Mouse (Mus musculus): ENCODE results near the gene Selenop.
A peak's percentile ranks its signal among the peaks of the same experiment; 100 is the strongest.
"Not testable (repeated sequence)": the region's sequence is repeated elsewhere in the genome, so short reads cannot be mapped to it uniquely, and the experiment has no call there.

The Selenop gene

GRCm38 (mm10) chr15:3268247-3268646 is at the start of gene Selenop:
Gene Selenop, plus strand, starts transcription at chr15:3268547.
- DNase-seq (ENCODE audit: low read depth in 2 of 2, low spot score in 2 of 2) = no peak

- not testable (repeated sequence) for DNase-seq (ENCODE audit: low read depth in 2 of 2, low spot score in 2 of 2)
These were observed 49.7 kb upstream of the Selenop start for GRCm38 (mm10) chr15:3218668-3219067.

- DNase-seq (ENCODE audit: low read depth in 2 of 2, low spot score in 2 of 2) = no peak
These were observed 45.4 kb upstream of the Selenop start for GRCm38 (mm10) chr15:3222803-3223437.

GRCm38 (mm10) chr15:3226573-3226972 is 41.8 kb upstream of the Selenop start:
- DNase-seq (ENCODE audit: low read depth in 2 of 2, low spot score in 2 of 2) = no peak

GRCm38 (mm10) chr15:3228185-3228584 is 40.2 kb upstream of the Selenop start:
- no peak for DNase-seq (ENCODE audit: low read depth in 2 of 2, low spot score in 2 of 2)

GRCm38 (mm10) chr15:3228990-3229389 is 39.4 kb upstream of the Selenop start:
- DNase-seq (ENCODE audit: low read depth in 2 of 2, low spot score in 2 of 2) = no peak

GRCm38 (mm10) chr15:3231004-3231403 is 37.3 kb upstream of the Selenop start:
- DNase-seq (ENCODE audit: low read depth in 2 of 2, low spot score in 2 of 2) = no peak

- DNase-seq (ENCODE audit: low read depth in 2 of 2, low spot score in 2 of 2) = no peak
These were observed 36.0 kb upstream of the Selenop start for GRCm38 (mm10) chr15:3232168-3232835.

- peak in 1 of 2 experiments; percentile 13 for DNase-seq (ENCODE audit: low read depth in 2 of 2, low spot score in 2 of 2)
These were observed 34.4 kb upstream of the Selenop start for GRCm38 (mm10) chr15:3233837-3234551.

GRCm38 (mm10) chr15:3236338-3236737 is 32.0 kb upstream of the Selenop start:
- DNase-seq (ENCODE audit: low read depth in 2 of 2, low spot score in 2 of 2) = no peak

- DNase-seq (ENCODE audit: low read depth in 2 of 2, low spot score in 2 of 2) = no peak
These were observed 30.4 kb upstream of the Selenop start for GRCm38 (mm10) chr15:3237963-3238362.

GRCm38 (mm10) chr15:3245036-3245435 is 23.3 kb upstream of the Selenop start:
- DNase-seq (ENCODE audit: low read depth in 2 of 2, low spot score in 2 of 2) = not testable (repeated sequence)

GRCm38 (mm10) chr15:3250620-3251019 is 17.7 kb upstream of the Selenop start:
- no peak for DNase-seq (ENCODE audit: low read depth in 2 of 2, low spot score in 2 of 2)

- DNase-seq (ENCODE audit: low read depth in 2 of 2, low spot score in 2 of 2) = no peak
These were observed 17.2 kb upstream of the Selenop start for GRCm38 (mm10) chr15:3251031-3251717.

- no peak for DNase-seq (ENCODE audit: low read depth in 2 of 2, low spot score in 2 of 2)
These were observed 16.7 kb upstream of the Selenop start for GRCm38 (mm10) chr15:3251718-3252067.

- no peak for DNase-seq (ENCODE audit: low read depth in 2 of 2, low spot score in 2 of 2)
These were observed 9.3 kb upstream of the Selenop start for GRCm38 (mm10) chr15:3259025-3259424.

- no peak for DNase-seq (ENCODE audit: low read depth in 2 of 2, low spot score in 2 of 2)
These were observed 8.0 kb upstream of the Selenop start for GRCm38 (mm10) chr15:3260309-3260708.

GRCm38 (mm10) chr15:3262883-3263282 is 5.5 kb upstream of the Selenop start:
- DNase-seq (ENCODE audit: low read depth in 2 of 2, low spot score in 2 of 2) = no peak

GRCm38 (mm10) chr15:3264293-3264692 is 4.1 kb upstream of the Selenop start:
- no peak for DNase-seq (ENCODE audit: low read depth in 2 of 2, low spot score in 2 of 2)

- DNase-seq (ENCODE audit: low read depth in 2 of 2, low spot score in 2 of 2) = no peak
These were observed 3.5 kb upstream of the Selenop start for GRCm38 (mm10) chr15:3264828-3265227.

GRCm38 (mm10) chr15:3269496-3269895 is 1.1 kb downstream of the Selenop start:
- no peak for DNase-seq (ENCODE audit: low read depth in 2 of 2, low spot score in 2 of 2)
